Mouse (Mus musculus) myocyte (in vitro differentiated cells): ENCODE data around the gene Auts2. TPM values are rescaled to one million over a fixed set of nuclear protein-coding genes. Genes with fewer than 3 reads are reported as not detected.

Experiments
- H3K27me3 ChIP-seq: one replicate; pipeline ENCODE4 v1.6.1; 2011; ENCODE audit not compliant: control insufficient read depth, insufficient read depth, insufficient read length
- H3K36me3 ChIP-seq: one replicate; pipeline ENCODE4 v1.6.1; 2011; ENCODE audit not compliant: control insufficient read depth, insufficient read depth
- H3K4me2 ChIP-seq: one replicate; pipeline ENCODE4 v1.6.1; 2011; ENCODE audit warnings: low read depth, control low read depth
- H3K4me3 ChIP-seq: one replicate; pipeline ENCODE4 v1.5.1; 2011; ENCODE audit warnings: mild to moderate bottlenecking, control low read depth, moderate library complexity
- H3K79me2 ChIP-seq: one replicate; pipeline ENCODE4 v1.6.1; 2011; ENCODE audit not compliant: control insufficient read depth, insufficient read depth
- H3ac ChIP-seq: one replicate; pipeline ENCODE4 v1.6.1; 2011; ENCODE audit not compliant: control insufficient read depth, insufficient read length
- CEBPB ChIP-seq: IDR thresholded peaks from 2 replicates; pipeline ENCODE4 v1.6.1; 2011; ENCODE audit warnings: mild to moderate bottlenecking, moderate library complexity; ENCODE audit not compliant: poor library complexity, insufficient read depth, severe bottlenecking
- E2F4 ChIP-seq: IDR thresholded peaks from one replicate; pipeline ENCODE4 v1.6.1; 2011; ENCODE audit warnings: mild to moderate bottlenecking, control low read depth, moderate library complexity; ENCODE audit not compliant: insufficient read depth
- MAX ChIP-seq: IDR thresholded peaks from one replicate; pipeline ENCODE4 v1.6.1; 2011; ENCODE audit warnings: low read depth, mild to moderate bottlenecking, control low read depth
- MYOD1 ChIP-seq, 3 experiments: IDR thresholded peaks; one replicate each; pipeline ENCODE4 v1.6.1; 2011; ENCODE audit warnings: control low read depth in 2 of 3, low read depth in 2 of 3, mild to moderate bottlenecking in 2 of 3, moderate library complexity in 1 of 3; ENCODE audit not compliant: insufficient read length in 2 of 3, control insufficient read depth in 1 of 3
- MYOG ChIP-seq, 3 experiments: IDR thresholded peaks; one replicate each; pipeline ENCODE4 v1.6.1; 2011; ENCODE audit warnings: control low read depth in 2 of 3, low read depth in 2 of 3, mild to moderate bottlenecking in 2 of 3; ENCODE audit not compliant: insufficient read length in 2 of 3, control insufficient read depth in 1 of 3, insufficient read depth in 1 of 3
- POLR2A ChIP-seq: IDR thresholded peaks from one replicate; pipeline ENCODE4 v1.6.1; 2011; ENCODE audit warnings: low read depth, mild to moderate bottlenecking, control low read depth, moderate library complexity; ENCODE audit not compliant: insufficient read length
- POLR2AphosphoS2 ChIP-seq: IDR thresholded peaks from one replicate; pipeline ENCODE4 v1.6.1; 2011; ENCODE audit warnings: low read depth, control low read depth; ENCODE audit not compliant: insufficient read length
- REST ChIP-seq: IDR thresholded peaks from one replicate; pipeline ENCODE4 v1.6.1; 2011; ENCODE audit warnings: mild to moderate bottlenecking, control low read depth, moderate library complexity; ENCODE audit not compliant: insufficient read depth, insufficient read length
- SRF ChIP-seq: IDR thresholded peaks from one replicate; pipeline ENCODE4 v1.6.1; 2011; ENCODE audit warnings: low read depth; ENCODE audit not compliant: control insufficient read depth, insufficient read length
- TCF12 ChIP-seq: IDR thresholded peaks from one replicate; pipeline ENCODE4 v1.6.1; 2011; ENCODE audit warnings: mild to moderate bottlenecking, control low read depth; ENCODE audit not compliant: poor library complexity, insufficient read depth, severe bottlenecking
- TCF3 ChIP-seq: IDR thresholded peaks from one replicate; pipeline ENCODE4 v1.6.1; 2011; ENCODE audit warnings: low read depth, control low read depth; ENCODE audit not compliant: insufficient read length
- USF1 ChIP-seq: IDR thresholded peaks from one replicate; pipeline ENCODE4 v1.6.1; 2011; ENCODE audit warnings: low read depth, mild to moderate bottlenecking, control low read depth, moderate library complexity
- polyA plus RNA-seq: library from polyadenylated mRNA; unstranded; fragments of >200 nt; fragmentation: generic; extraction: Trizol; gene quantifications from one replicate; pipeline ENCODE4 v1.2.1, GENCODE M21; 2012; ENCODE audit warnings: missing spikeins

Auts2 gene
- polyA plus RNA-seq, 1 experiment: 8.0 TPM

GRCm38 (mm10) chr5:131844519-131844800 is 698.7 kb downstream of the Auts2 start:
- no peaks in the 10 kb centered on the region for H3K79me2 ChIP-seq
- TF ChIP-seq CEBPB (no peak), REST (no peak), MYOD1 (IDR thresholded peaks at IDR 0.05; ENCODE audit: control insufficient read depth in 1 of 3, insufficient read length in 2 of 3, low read depth in 2 of 3) (no peak), TCF12 (no peak), TCF3 (no peak), E2F4 (no peak), POLR2A (no peak), MAX (no peak), SRF (no peak), POLR2AphosphoS2 (no peak), MYOG (IDR thresholded peaks at IDR 0.05; ENCODE audit: control insufficient read depth in 1 of 3, insufficient read depth in 1 of 3, insufficient read length in 2 of 3, low read depth in 2 of 3) (no peak), USF1 (no peak)
- no peak overlapping the region for H3ac ChIP-seq
- H3K4me3 ChIP-seq: no peak overlapping the region
- no peak overlapping the region for H3K4me2 ChIP-seq
- no peaks in the 10 kb centered on the region for H3K36me3 ChIP-seq
- no peaks in the 10 kb centered on the region for H3K27me3 ChIP-seq

GRCm38 (mm10) chr5:131843766-131844518 is 699.2 kb downstream of the Auts2 start:
- Histone ChIP-seq H3K4me2 (no peak overlapping the region), H3K27me3 (no peaks in the 10 kb centered on the region), H3K4me3 (no peak overlapping the region), H3ac (no peak overlapping the region), H3K36me3 (no peaks in the 10 kb centered on the region), H3K79me2 (no peaks in the 10 kb centered on the region)
- TF ChIP-seq SRF: no peak

DNA sequence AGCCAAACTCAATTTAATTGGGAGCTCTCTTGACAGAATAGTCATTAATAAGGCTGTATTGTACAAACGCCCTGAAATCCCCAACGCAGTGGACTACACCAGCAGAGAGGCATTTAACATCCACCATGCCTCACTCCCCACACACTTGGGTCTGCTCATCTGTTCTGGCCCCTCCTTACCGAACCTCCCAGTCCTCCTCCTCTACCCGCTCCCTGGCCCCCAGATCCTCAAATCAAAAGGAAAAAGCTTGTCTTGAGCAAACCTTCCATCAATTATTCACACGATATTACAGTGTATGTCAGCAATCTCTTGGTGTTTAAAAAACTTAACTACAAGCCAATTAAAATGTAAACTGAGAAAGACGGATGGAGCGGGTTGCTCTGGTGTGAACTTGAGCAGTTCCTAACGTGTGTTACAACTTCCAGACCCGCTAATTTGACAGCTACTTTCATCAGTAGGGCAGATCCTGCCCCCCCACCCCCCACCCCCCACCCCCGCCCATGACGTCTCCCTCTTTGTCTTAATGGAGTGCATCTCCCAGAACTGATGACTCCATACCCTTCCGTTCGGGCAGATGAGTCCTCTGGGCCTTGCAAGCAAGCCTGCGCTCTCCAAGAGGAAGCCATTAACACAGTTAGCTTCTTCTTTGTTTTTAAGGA is 703.4 kb downstream of the Auts2 start:
- TF ChIP-seq SRF (no peak), CEBPB (no peak), MYOD1 (IDR thresholded peaks at IDR 0.05; ENCODE audit: control insufficient read depth in 1 of 3, insufficient read length in 2 of 3, low read depth in 2 of 3) (no peak), TCF3 (no peak), POLR2A (no peak), TCF12 (no peak), REST (no peak)

GRCm38 (mm10) chr5:131839023-131839422 is 704.1 kb downstream of the Auts2 start:
- Histone ChIP-seq H3K79me2 (no peaks in the 10 kb centered on the region), H3K4me2 (no peak overlapping the region), H3ac (no peak overlapping the region), H3K36me3 (no peaks in the 10 kb centered on the region), H3K4me3 (no peak overlapping the region), H3K27me3 (no peaks in the 10 kb centered on the region)
- no peak for TF ChIP-seq REST
- no peak for TF ChIP-seq POLR2AphosphoS2
- no peak for TF ChIP-seq CEBPB
- no peak for TF ChIP-seq MYOG (IDR thresholded peaks at IDR 0.05; ENCODE audit: control insufficient read depth in 1 of 3, insufficient read depth in 1 of 3, insufficient read length in 2 of 3, low read depth in 2 of 3)
- no peak for TF ChIP-seq POLR2A
- TF ChIP-seq TCF12: no peak
- no peak for TF ChIP-seq SRF
- TF ChIP-seq MYOD1 (IDR thresholded peaks at IDR 0.05; ENCODE audit: control insufficient read depth in 1 of 3, insufficient read length in 2 of 3, low read depth in 2 of 3): no peak
- no peak for TF ChIP-seq USF1
- TF ChIP-seq TCF3: no peak

More for the DNA sequence above, 703.4 kb downstream of the Auts2 start:
- no peaks in the 10 kb centered on the region for H3K79me2 ChIP-seq
- H3K4me2 ChIP-seq: no peak overlapping the region
- no peaks in the 10 kb centered on the region for H3K27me3 ChIP-seq
- H3ac ChIP-seq: no peak overlapping the region
- no peak overlapping the region for H3K4me3 ChIP-seq
- no peaks in the 10 kb centered on the region for H3K36me3 ChIP-seq

DNA sequence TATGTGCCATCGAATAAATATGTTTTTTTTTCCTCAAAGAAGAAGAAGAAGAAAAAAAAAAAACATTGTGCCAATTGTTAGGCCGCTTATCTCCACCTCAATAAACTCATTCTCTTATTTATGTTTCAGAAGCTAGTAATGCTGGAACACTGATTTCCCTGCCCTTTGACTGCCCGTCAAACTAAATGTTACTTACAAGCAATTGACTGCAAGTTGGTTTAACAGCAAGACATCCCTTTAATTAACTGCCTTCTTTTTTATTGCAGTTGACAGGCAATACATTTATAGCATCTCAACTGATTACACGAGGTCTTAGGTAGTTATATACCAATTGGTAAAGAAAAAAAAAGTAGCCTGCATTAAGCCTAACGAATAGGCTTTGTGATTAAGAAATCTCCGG is 705.1 kb downstream of the Auts2 start:
- no peak overlapping the region for H3K4me3 ChIP-seq
- H3K36me3 ChIP-seq: no peaks in the 10 kb centered on the region
- no peaks in the 10 kb centered on the region for H3K79me2 ChIP-seq
- no peaks in the 10 kb centered on the region for H3K27me3 ChIP-seq
- no peak overlapping the region for H3ac ChIP-seq
- H3K4me2 ChIP-seq: no peak overlapping the region
- TF ChIP-seq REST: no peak
- no peak for TF ChIP-seq SRF
- no peak for TF ChIP-seq CEBPB
